Mouse (Mus musculus) midbrain, embryonic 13.5 days (tissue): Measurements from ENCODE around the gene Eif5b. TPM values are rescaled to one million over a fixed set of nuclear protein-coding genes. Genes with fewer than 3 reads are reported as not detected.

Experiments used
- ATAC-seq: fragments of 200-750 bp; cut with Nextera tagmentation; 2 replicates; pipeline ENCODE4 v1.8.0; 2017; ENCODE audit warnings: mild to moderate bottlenecking, moderate TSS enrichment, moderate library complexity
- H3K27ac ChIP-seq: fragments of 300-500 bp; sonication (generic); 2 replicates; pipeline ENCODE4 v1.5.1; 2015; ENCODE audit warnings: inconsistent platforms, mild to moderate bottlenecking, moderate library complexity
- H3K27me3 ChIP-seq: fragments of 300-500 bp; sonication (generic); 2 replicates; pipeline ENCODE4 v1.6.1; 2015; ENCODE audit warnings: mild to moderate bottlenecking, inconsistent platforms
- H3K36me3 ChIP-seq: fragments of 300-500 bp; sonication (generic); 2 replicates; pipeline ENCODE4 v1.6.1; 2015; ENCODE audit warnings: mild to moderate bottlenecking, inconsistent platforms
- H3K4me1 ChIP-seq: fragments of 300-500 bp; sonication (generic); replicated peaks from 2 replicates; pipeline ENCODE4 v1.6.1; 2015; ENCODE audit warnings: inconsistent platforms
- H3K4me2 ChIP-seq: fragments of 300-500 bp; sonication (generic); replicated peaks from 2 replicates; pipeline ENCODE4 v1.6.1; 2015; ENCODE audit warnings: moderate library complexity, mild to moderate bottlenecking, inconsistent platforms
- H3K4me3 ChIP-seq: fragments of 300-500 bp; sonication (generic); replicated peaks from 2 replicates; pipeline ENCODE4 v1.5.1; 2015; ENCODE audit warnings: mild to moderate bottlenecking, inconsistent platforms
- H3K9ac ChIP-seq: fragments of 300-500 bp; sonication (generic); replicated peaks from 2 replicates; pipeline ENCODE4 v1.6.1; 2015; ENCODE audit warnings: mild to moderate bottlenecking, inconsistent platforms
- H3K9me3 ChIP-seq: fragments of 300-500 bp; sonication (generic); 2 replicates; pipeline ENCODE4 v1.6.1; 2016; ENCODE audit warnings: mild to moderate bottlenecking, inconsistent platforms
- WGBS: fragments of 180-500 bp; shearing (Covaris S2); methylation state at CpG from one replicate; pipeline ENCODE4 v1.1.7; 2015; 5-methylcytosine and 5-hydroxymethylcytosine counted together
- polyA plus RNA-seq: library from polyadenylated mRNA; unstranded; fragments of >200 nt; fragmentation: Nextera tagmentation; extraction: Ambion mirVana; gene quantifications from 2 replicates; pipeline ENCODE4 v1.2.1, GENCODE M21; 2015

The Eif5b gene
- polyA plus RNA-seq, 1 experiment from 2014 or later: 26.5 TPM

- no peak overlapping the region for H3K4me2 ChIP-seq
- 82% methylated on average over 6 of the region's 6 CpGs for WGBS
- ATAC-seq: no peak
Measured at GRCm38 (mm10) chr1:38011647-38012046, 13.8 kb downstream of the Eif5b start.

GRCm38 (mm10) chr1:38012104-38012503 is 14.3 kb downstream of the Eif5b start:
- no peak for ATAC-seq
- WGBS: 86% methylated on average over 3 of the region's 3 CpGs
- Histone ChIP-seq H3K36me3 (no peaks in the 10 kb centered on the region), H3K27ac (no peak overlapping the region), H3K4me3 (no peak overlapping the region), H3K27me3 (no peaks in the 10 kb centered on the region), H3K4me2 (no peak overlapping the region), H3K9ac (no peak overlapping the region), H3K4me1 (no peaks in the 10 kb centered on the region), H3K9me3 (no peaks in the 10 kb centered on the region)

More at GRCm38 (mm10) chr1:38011647-38012046, 13.8 kb downstream of the Eif5b start:
- Histone ChIP-seq H3K9me3 (no peaks in the 10 kb centered on the region), H3K36me3 (no peaks in the 10 kb centered on the region), H3K4me3 (no peak overlapping the region), H3K4me1 (no peaks in the 10 kb centered on the region), H3K9ac (no peak overlapping the region), H3K27me3 (no peaks in the 10 kb centered on the region), H3K27ac (no peak overlapping the region)

- Histone ChIP-seq H3K36me3 (no peaks in the 10 kb centered on the region), H3K4me3 (no peak overlapping the region), H3K27me3 (no peaks in the 10 kb centered on the region), H3K27ac (no peak overlapping the region), H3K9ac (no peak overlapping the region), H3K9me3 (no peaks in the 10 kb centered on the region), H3K4me1 (no peaks in the 10 kb centered on the region), H3K4me2 (no peak overlapping the region)
- ATAC-seq: no peak
Measured at GRCm38 (mm10) chr1:38012509-38012908, 14.7 kb downstream of the Eif5b start.

GRCm38 (mm10) chr1:38014551-38015203 is 16.9 kb downstream of the Eif5b start:
- H3K9me3 ChIP-seq: no peaks in the 10 kb centered on the region
- peaks cover 19% of the 10 kb centered on the region for H3K36me3 ChIP-seq
- H3K9ac ChIP-seq: no peak overlapping the region
- no peaks in the 10 kb centered on the region for H3K27me3 ChIP-seq
- no peaks in the 10 kb centered on the region for H3K4me1 ChIP-seq
- H3K4me3 ChIP-seq: no peak overlapping the region
- H3K27ac ChIP-seq: no peak overlapping the region
- WGBS: 94% methylated on average over 2 of the region's 2 CpGs
- no peak for ATAC-seq
- no peak overlapping the region for H3K4me2 ChIP-seq

- H3K27me3 ChIP-seq: no peaks in the 10 kb centered on the region
- no peak for ATAC-seq
- no peak overlapping the region for H3K9ac ChIP-seq
- no peak overlapping the region for H3K27ac ChIP-seq
- H3K4me2 ChIP-seq: no peak overlapping the region
- H3K4me1 ChIP-seq: no peaks in the 10 kb centered on the region
- no peak overlapping the region for H3K4me3 ChIP-seq
- 94% methylated on average over 7 of the region's 7 CpGs for WGBS
- H3K9me3 ChIP-seq: no peaks in the 10 kb centered on the region
- H3K36me3 ChIP-seq: peaks cover 35% of the 10 kb centered on the region
Measured at GRCm38 (mm10) chr1:38027301-38027700, 29.5 kb downstream of the Eif5b start.

GRCm38 (mm10) chr1:38031391-38031790 is 33.6 kb downstream of the Eif5b start:
- Histone ChIP-seq H3K27me3 (no peaks in the 10 kb centered on the region), H3K4me2 (no peak overlapping the region), H3K36me3 (peaks cover 46% of the 10 kb centered on the region), H3K9ac (no peak overlapping the region), H3K4me3 (no peak overlapping the region), H3K4me1 (no peaks in the 10 kb centered on the region), H3K9me3 (no peaks in the 10 kb centered on the region), H3K27ac (no peak overlapping the region)
- ATAC-seq: no peak
- 97% methylated on average over 5 of the region's 5 CpGs for WGBS

- no peak for ATAC-seq
- Histone ChIP-seq H3K4me1 (no peaks in the 10 kb centered on the region), H3K27me3 (no peaks in the 10 kb centered on the region), H3K36me3 (peaks cover 80% of the 10 kb centered on the region), H3K4me3 (no peak overlapping the region), H3K9me3 (no peaks in the 10 kb centered on the region), H3K9ac (no peak overlapping the region), H3K27ac (no peak overlapping the region), H3K4me2 (no peak overlapping the region)
- WGBS: 93% methylated on average over 4 of the region's 4 CpGs
Measured at GRCm38 (mm10) chr1:38035521-38035920, 37.7 kb downstream of the Eif5b start.

- Histone ChIP-seq H3K4me3 (no peak overlapping the region), H3K27ac (no peak overlapping the region), H3K9me3 (peaks cover 3% of the 10 kb centered on the region; the same call in 1 of the 2 replicates), H3K9ac (no peak overlapping the region), H3K4me2 (no peak overlapping the region), H3K36me3 (peaks cover 88% of the 10 kb centered on the region), H3K4me1 (no peaks in the 10 kb centered on the region), H3K27me3 (no peaks in the 10 kb centered on the region)
- ATAC-seq: no peak
- WGBS: 89% methylated on average over 5 of the region's 5 CpGs
Measured at GRCm38 (mm10) chr1:38037375-38037774, 39.6 kb downstream of the Eif5b start.

GRCm38 (mm10) chr1:38038898-38039297 is 41.1 kb downstream of the Eif5b start:
- no peak overlapping the region for H3K4me3 ChIP-seq
- H3K9me3 ChIP-seq: peaks cover 3% of the 10 kb centered on the region; the same call in 1 of the 2 replicates
- H3K4me2 ChIP-seq: no peak overlapping the region
- H3K27me3 ChIP-seq: no peaks in the 10 kb centered on the region
- H3K27ac ChIP-seq: no peak overlapping the region
- H3K9ac ChIP-seq: no peak overlapping the region
- WGBS: 96% methylated on average over 2 of the region's 2 CpGs
- H3K4me1 ChIP-seq: no peaks in the 10 kb centered on the region
- H3K36me3 ChIP-seq: peaks cover 84% of the 10 kb centered on the region
- no peak for ATAC-seq

GRCm38 (mm10) chr1:38048121-38048520 is 50.3 kb downstream of the Eif5b start:
- WGBS: 88% methylated on average over 3 of the region's 3 CpGs
- Histone ChIP-seq H3K4me1 (no peaks in the 10 kb centered on the region), H3K36me3 (peaks cover 90% of the 10 kb centered on the region), H3K27ac (no peak overlapping the region), H3K9ac (no peak overlapping the region), H3K27me3 (no peaks in the 10 kb centered on the region), H3K9me3 (no peaks in the 10 kb centered on the region), H3K4me3 (no peak overlapping the region), H3K4me2 (no peak overlapping the region)
- ATAC-seq: no peak

- ATAC-seq: no peak
- peaks cover 94% of the 10 kb centered on the region for H3K36me3 ChIP-seq
- no peaks in the 10 kb centered on the region for H3K9me3 ChIP-seq
- H3K27ac ChIP-seq: no peak overlapping the region
- H3K9ac ChIP-seq: no peak overlapping the region
- no peak overlapping the region for H3K4me3 ChIP-seq
- H3K27me3 ChIP-seq: no peaks in the 10 kb centered on the region
- WGBS: 76% methylated on average over 4 of the region's 4 CpGs
- no peak overlapping the region for H3K4me2 ChIP-seq
- H3K4me1 ChIP-seq: no peaks in the 10 kb centered on the region
Measured at GRCm38 (mm10) chr1:38049562-38049961, 51.8 kb downstream of the Eif5b start.

GRCm38 (mm10) chr1:38055176-38055575 is 57.4 kb downstream of the Eif5b start:
- Histone ChIP-seq H3K27ac (no peak overlapping the region), H3K9ac (no peak overlapping the region), H3K9me3 (no peaks in the 10 kb centered on the region), H3K36me3 (peaks cover 84% of the 10 kb centered on the region), H3K4me1 (no peaks in the 10 kb centered on the region), H3K4me2 (no peak overlapping the region), H3K27me3 (no peaks in the 10 kb centered on the region), H3K4me3 (no peak overlapping the region)
- ATAC-seq: no peak
- WGBS: 94% methylated on average over 5 of the region's 5 CpGs

- ATAC-seq: no peak
- H3K36me3 ChIP-seq: peaks cover 80% of the 10 kb centered on the region
Measured at GRCm38 (mm10) chr1:38058417-38058816, 60.6 kb downstream of the Eif5b start.

More at GRCm38 (mm10) chr1:38058417-38058816, 60.6 kb downstream of the Eif5b start:
- Histone ChIP-seq H3K4me1 (no peaks in the 10 kb centered on the region), H3K4me2 (no peak overlapping the region), H3K4me3 (no peak overlapping the region), H3K27me3 (no peaks in the 10 kb centered on the region), H3K9ac (no peak overlapping the region), H3K27ac (no peak overlapping the region), H3K9me3 (no peaks in the 10 kb centered on the region)
- WGBS: 85% methylated on average over 6 of the region's 6 CpGs
